Mouse (Mus musculus) MEL-GATA-1-ER (cell line): ENCODE results near the gene Ubox5.
"Not testable (repeated sequence)": the region's sequence is repeated elsewhere in the genome, so short reads cannot be mapped to it uniquely, and the experiment has no call there.

ENCODE experiments used
- DNase-seq: peaks from one replicate; pipeline ENCODE4 v3.0.0-alpha.2; 2012; ENCODE audit warnings: low read depth; ENCODE audit errors: extremely low read depth

The Ubox5 gene

GRCm38 (mm10) chr2:130577632-130578031, 52.2 kb downstream of the Ubox5 start:
- peak; percentile 72 for DNase-seq

- no peak for DNase-seq
Observed at GRCm38 (mm10) chr2:130577021-130577420, 52.8 kb downstream of the Ubox5 start.

- not testable (repeated sequence) for DNase-seq
Observed at GRCm38 (mm10) chr2:130576564-130576963, 53.3 kb downstream of the Ubox5 start.

- DNase-seq = no peak
Observed at GRCm38 (mm10) chr2:130575873-130576272, 54.0 kb downstream of the Ubox5 start, which contains the start of gene Oxt. Gene Oxt (plus strand): TSS chr2:130576173.

GRCm38 (mm10) chr2:130574960-130575359, 54.9 kb downstream of the Ubox5 start:
- DNase-seq = no peak

DNA sequence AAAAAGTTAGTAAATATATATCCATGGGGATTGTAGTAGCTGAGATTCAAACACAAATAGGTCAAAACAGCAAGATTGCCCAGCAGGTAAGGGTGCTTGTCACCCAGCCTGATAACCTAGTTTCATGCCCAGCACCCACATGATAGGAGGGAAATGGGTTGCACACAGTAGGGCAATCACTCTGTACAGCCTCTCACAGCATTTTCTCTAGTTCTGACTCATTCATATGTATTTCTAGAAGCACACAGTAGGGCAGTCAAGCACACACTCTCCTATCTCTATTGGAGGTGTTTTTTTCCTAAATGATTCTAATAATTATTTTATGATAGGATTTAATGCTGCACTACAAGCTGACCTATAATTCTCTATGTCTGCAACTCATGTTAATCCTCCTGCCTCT, 59.9 kb downstream of the Ubox5 start:
- no peak for DNase-seq

- DNase-seq = no peak
Observed at GRCm38 (mm10) chr2:130568921-130569320, 60.9 kb downstream of the Ubox5 start.

GRCm38 (mm10) chr2:130564983-130565382, 64.9 kb downstream of the Ubox5 start:
- DNase-seq = no peak

- DNase-seq = no peak
Observed at GRCm38 (mm10) chr2:130564063-130564462, 65.8 kb downstream of the Ubox5 start.

DNA sequence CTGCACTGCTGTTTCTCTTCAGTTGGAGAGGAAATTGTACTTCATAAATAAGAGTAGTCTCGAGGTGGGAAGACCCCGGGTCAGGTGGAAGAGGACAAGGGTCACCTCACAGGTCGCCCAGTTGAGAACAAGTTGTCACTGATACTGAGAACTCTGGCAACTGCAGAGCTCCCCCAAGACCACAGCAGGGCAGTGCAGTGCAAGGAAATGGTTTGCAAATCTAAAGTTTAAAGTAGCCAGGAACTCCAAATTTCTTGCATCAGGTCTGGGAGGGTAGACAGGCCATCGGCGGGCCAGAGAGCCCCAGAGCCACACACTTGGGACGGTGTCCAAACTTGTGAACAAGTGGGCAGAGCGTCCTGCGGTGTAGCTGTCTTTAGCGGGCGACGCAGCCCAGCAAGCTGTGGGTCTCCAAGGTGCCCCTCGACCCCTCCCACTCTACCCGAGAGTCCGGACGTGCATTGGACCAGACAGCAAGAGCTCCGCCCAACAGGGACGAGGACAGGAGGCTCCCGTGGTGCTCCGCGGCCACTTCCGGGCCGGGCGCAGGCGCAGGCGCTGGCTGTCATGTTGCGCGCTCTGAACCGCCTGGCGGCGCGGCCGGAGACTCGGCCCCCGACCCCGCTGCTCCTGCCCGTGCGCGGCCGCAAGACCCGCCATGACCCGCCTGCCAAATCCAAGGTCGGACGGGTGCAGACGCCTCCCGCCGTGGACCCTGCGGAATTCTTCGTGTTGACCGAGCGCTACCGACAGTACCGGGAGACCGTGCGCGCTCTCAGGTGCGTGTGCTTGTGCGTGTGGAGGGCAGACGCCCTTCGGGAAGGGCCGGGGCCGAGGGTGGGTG, 66.4 kb downstream of the Ubox5 start, which contains the start of gene Mrps26:
TSS of gene Mrps26 (plus strand) at position 531 of the 844 bp plus-strand sequence.
- peak; percentile 90 for DNase-seq

GRCm38 (mm10) chr2:130558015-130558414, 71.8 kb downstream of the Ubox5 start:
- peak; percentile 13 for DNase-seq

DNA sequence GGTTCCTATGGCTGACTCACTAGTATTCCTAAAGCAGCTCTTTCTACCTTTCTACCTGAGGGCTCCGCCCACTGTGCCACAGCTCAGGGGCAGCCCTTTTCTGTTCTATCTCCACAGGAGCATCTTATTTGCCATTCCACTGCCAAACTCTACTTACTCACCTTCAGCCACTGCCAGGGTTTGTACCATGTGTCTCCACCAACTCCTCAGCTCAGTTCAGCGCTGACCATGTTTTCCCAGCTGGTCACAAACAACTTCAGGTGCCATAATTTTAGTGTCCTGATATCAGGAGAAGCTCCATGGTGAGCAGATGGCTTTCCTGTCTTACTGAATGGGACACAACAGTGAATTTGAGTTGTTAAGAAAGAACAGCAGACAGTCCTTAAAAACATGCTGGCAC, 72.4 kb downstream of the Ubox5 start:
- no peak for DNase-seq

- DNase-seq = no peak
Observed at GRCm38 (mm10) chr2:130556292-130556691, 73.5 kb downstream of the Ubox5 start.

DNA sequence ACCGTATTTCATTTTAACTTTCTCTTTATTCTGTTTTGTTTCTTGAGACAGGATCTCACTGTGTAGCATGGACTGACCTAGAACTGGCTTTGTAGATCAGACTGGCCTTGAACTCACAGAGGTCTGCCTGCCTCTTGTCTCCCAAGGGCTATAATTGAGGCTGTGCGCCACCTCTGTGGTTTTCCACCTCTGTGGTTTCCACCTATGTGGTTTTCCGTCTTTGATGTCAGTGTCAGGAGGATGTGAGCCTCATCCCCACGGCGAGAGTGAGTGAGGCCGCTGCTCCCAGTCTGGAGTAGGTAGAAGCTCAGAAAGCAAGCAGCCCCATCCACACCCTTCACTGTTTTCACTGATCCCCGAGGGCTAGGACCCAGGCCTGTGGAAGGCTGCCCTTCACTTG, 75.0 kb downstream of the Ubox5 start:
- DNase-seq = no peak

GRCm38 (mm10) chr2:130546957-130547356, 82.9 kb downstream of the Ubox5 start:
- no peak for DNase-seq

DNA sequence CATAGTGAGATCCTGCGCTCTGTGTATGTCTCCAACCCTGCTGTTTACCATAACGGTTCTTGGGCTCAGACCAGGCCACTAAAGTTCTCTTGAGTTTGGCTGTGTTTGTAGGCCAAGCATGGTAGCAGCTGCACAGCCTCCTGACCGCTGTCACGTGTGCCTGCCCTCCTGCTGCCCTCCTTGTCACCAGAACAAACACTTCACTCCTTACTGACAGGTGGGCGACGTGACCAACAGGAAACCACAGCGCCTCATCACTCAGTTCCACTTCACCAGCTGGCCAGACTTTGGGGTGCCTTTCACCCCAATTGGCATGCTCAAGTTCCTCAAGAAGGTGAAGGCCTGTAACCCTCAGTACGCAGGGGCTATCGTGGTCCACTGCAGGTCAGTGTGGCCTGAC, 89.6 kb downstream of the Ubox5 start:
- DNase-seq = no peak
